Mouse (Mus musculus) lung, postnatal 0 days (tissue): ENCODE measurements around the gene Gstp1. TPM values are rescaled to one million over a fixed set of nuclear protein-coding genes. Genes with fewer than 3 reads are reported as not detected.
A peak's percentile ranks its signal among the peaks of the same experiment; 100 is the strongest.
"Not testable (repeated sequence)": the region's sequence is repeated elsewhere in the genome, so short reads cannot be mapped to it uniquely, and the experiment has no call there.

ENCODE experiments used
- ATAC-seq: fragments of 200-750 bp; cut with Nextera tagmentation; 2 replicates; pipeline ENCODE4 v1.8.0; 2017; ENCODE audit warnings: moderate library complexity
- DNase-seq: peaks from one replicate; pipeline ENCODE4 v3.0.0-alpha.2; 2016; ENCODE audit warnings: low spot score
- H3K27ac ChIP-seq: fragments of 300-500 bp; sonication (generic); 2 replicates; pipeline ENCODE4 v1.5.1; 2014; ENCODE audit warnings: antibody characterized with exemption, mild to moderate bottlenecking, low read length, mixed read lengths
- H3K27me3 ChIP-seq: fragments of 300-500 bp; sonication (generic); replicated peaks from 2 replicates; pipeline ENCODE4 v1.6.1; 2014; ENCODE audit warnings: low read length, mixed read lengths; ENCODE audit not compliant: insufficient read depth
- H3K36me3 ChIP-seq: fragments of 300-500 bp; sonication (generic); 2 replicates; pipeline ENCODE4 v1.6.1; 2014; ENCODE audit warnings: low read length, mixed read lengths; ENCODE audit not compliant: insufficient read depth
- H3K4me1 ChIP-seq: fragments of 300-500 bp; sonication (generic); 2 replicates; pipeline ENCODE4 v1.6.1; 2014; ENCODE audit warnings: antibody characterized with exemption, low read depth, low read length, mixed read lengths; ENCODE audit not compliant: insufficient read depth
- H3K4me2 ChIP-seq: fragments of 300-500 bp; sonication (generic); replicated peaks from 2 replicates; pipeline ENCODE4 v1.6.1; 2014; ENCODE audit warnings: low read depth, mild to moderate bottlenecking, low read length, moderate library complexity, mixed read lengths
- H3K4me3 ChIP-seq: fragments of 300-500 bp; sonication (generic); 2 replicates; pipeline ENCODE4 v1.5.1; 2014; ENCODE audit warnings: low read depth, low read length
- H3K9ac ChIP-seq: fragments of 300-500 bp; sonication (generic); replicated peaks from 2 replicates; pipeline ENCODE4 v1.6.1; 2014; ENCODE audit warnings: low read depth, mild to moderate bottlenecking
- H3K9me3 ChIP-seq: fragments of 300-500 bp; sonication (generic); 2 replicates; pipeline ENCODE4 v1.6.1; 2016; ENCODE audit warnings: low read length, mixed read lengths
- CTCF ChIP-seq: IDR thresholded peaks from 2 replicates; pipeline ENCODE4 v1.5.1; 2016; ENCODE audit warnings: antibody characterized with exemption, mild to moderate bottlenecking
- EP300 ChIP-seq: IDR thresholded peaks from 2 replicates; pipeline ENCODE4 v1.6.1; 2016; ENCODE audit warnings: antibody characterized with exemption, mild to moderate bottlenecking, control low read depth
- WGBS: fragments of 180-500 bp; shearing (Covaris S2); extraction: QIAGEN DNeasy Blood & Tissue Kit; methylation state at CpG from one replicate; pipeline ENCODE4 v1.1.7; 2014; 5-methylcytosine and 5-hydroxymethylcytosine counted together
- polyA plus RNA-seq: library from polyadenylated mRNA; unstranded; fragments of >200 nt; fragmentation: Nextera tagmentation; extraction: Ambion mirVana; gene quantifications from 2 replicates; pipeline ENCODE4 v1.2.1, GENCODE M21; 2015

The Gstp1 gene
- polyA plus RNA-seq, 1 experiment from 2014 or later = 288 TPM

- TF ChIP-seq EP300 (no peak), CTCF (no peak)
- ATAC-seq = no peak
- Histone ChIP-seq H3K4me1 (no peaks in the 10 kb centered on the region), H3K27me3 (no peaks in the 10 kb centered on the region), H3K9ac (no peak overlapping the region), H3K4me3 (no peak overlapping the region), H3K9me3 (no peaks in the 10 kb centered on the region), H3K27ac (no peak overlapping the region), H3K4me2 (no peak overlapping the region), H3K36me3 (no peaks in the 10 kb centered on the region)
- DNase-seq = no peak
- WGBS = 86% methylated on average over 6 of the region's 6 CpGs
Observed at GRCm38 (mm10) chr19:4060899-4061465, 23.2 kb upstream of the Gstp1 start.

- DNase-seq, H3K27me3 ChIP-seq, H3K27ac ChIP-seq, H3K4me2 ChIP-seq, H3K4me1 ChIP-seq, H3K9ac ChIP-seq, H3K9me3 ChIP-seq, H3K4me3 ChIP-seq, ATAC-seq, H3K36me3 ChIP-seq: not testable (repeated sequence)
- 88% methylated on average over 8 of the region's 8 CpGs for WGBS
Observed at GRCm38 (mm10) chr19:4060044-4060898, 22.5 kb upstream of the Gstp1 start.

DNA sequence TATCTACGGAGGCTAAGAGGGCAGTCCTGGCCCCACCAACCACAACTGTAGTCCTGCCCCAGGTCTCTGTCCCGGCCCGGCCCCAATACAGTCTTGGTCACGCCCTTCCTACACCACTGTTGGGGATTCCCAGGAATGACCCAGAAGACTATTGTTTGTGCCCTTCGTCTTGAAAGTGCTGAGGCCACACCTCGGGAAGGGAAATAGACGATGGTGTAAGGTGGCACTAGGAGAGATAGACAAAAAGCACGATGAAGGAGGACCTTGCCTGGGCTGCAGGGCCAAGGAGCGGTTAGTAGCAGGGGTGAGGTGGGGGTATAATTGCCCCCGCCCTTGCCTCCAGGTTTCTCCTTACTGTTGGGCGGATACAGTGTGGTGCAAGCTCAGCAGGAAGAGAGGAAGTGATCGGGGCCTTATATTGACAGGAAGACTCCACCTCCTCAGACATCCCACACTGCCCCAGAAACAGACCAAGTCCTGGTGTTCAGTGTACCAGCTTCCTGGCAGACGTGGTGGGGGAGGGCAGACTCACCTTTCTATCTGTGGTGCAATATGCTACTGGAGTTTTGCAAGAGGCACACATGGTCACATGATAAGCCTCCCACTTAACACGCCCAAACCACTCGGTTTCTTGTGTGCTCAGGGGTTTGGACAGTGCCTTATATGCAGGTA is 21.4 kb upstream of the Gstp1 start, which contains the start of gene Gstp3:
TSS of gene Gstp3 (minus strand) at position 501 of the 672 bp plus-strand sequence.
- ATAC-seq (peak; percentile 87), DNase-seq (peak; percentile 88)
- 62% methylated on average over 15 of the region's 15 CpGs for WGBS
- Histone ChIP-seq H3K4me3 (no peak within 1 kb of the TSS), H3K4me2 (no peak within 1 kb of the TSS), H3K4me1 (no peaks in the 10 kb centered on the region), H3K27ac (0 out of 2 replicates have a peak within 1 kb of the TSS, but pooled peaks have one; percentile 9), H3K9me3 (no peaks in the 10 kb centered on the region), H3K36me3 (no peaks in the 10 kb centered on the region), H3K27me3 (no peaks in the 10 kb centered on the region), H3K9ac (no peak within 1 kb of the TSS)
- peak; percentile 61 for TF ChIP-seq EP300
- TF ChIP-seq CTCF = no peak

DNA sequence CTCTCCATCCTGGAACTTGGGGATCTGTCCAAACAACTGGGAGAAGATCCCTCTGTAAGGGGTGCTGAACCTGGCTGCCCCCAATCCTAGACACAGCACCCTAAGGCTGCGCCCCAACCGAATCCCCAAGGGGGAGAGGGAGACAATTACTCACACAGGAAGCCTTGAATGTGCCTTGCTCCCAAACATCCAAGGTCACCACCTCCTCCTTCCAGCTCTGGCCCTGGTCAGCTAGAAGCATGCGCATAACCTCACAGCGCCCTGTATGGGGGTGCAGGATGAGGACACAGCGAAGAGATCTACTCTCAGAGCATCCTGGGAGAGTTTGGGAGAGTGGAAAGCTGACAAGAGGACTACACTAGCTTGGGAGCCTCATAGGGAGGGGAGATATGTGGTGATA is 20.8 kb upstream of the Gstp1 start:
- Histone ChIP-seq H3K9ac (no peak overlapping the region), H3K27ac (0 out of 2 replicates have a peak overlapping the region, but pooled peaks have one; percentile 9), H3K9me3 (no peaks in the 10 kb centered on the region), H3K4me2 (no peak overlapping the region), H3K36me3 (no peaks in the 10 kb centered on the region), H3K4me3 (no peak overlapping the region), H3K4me1 (no peaks in the 10 kb centered on the region), H3K27me3 (no peaks in the 10 kb centered on the region)
- ATAC-seq (no peak), DNase-seq (no peak)
- WGBS = 88% methylated on average over 5 of the region's 5 CpGs
- TF ChIP-seq CTCF (no peak), EP300 (no peak)

DNA sequence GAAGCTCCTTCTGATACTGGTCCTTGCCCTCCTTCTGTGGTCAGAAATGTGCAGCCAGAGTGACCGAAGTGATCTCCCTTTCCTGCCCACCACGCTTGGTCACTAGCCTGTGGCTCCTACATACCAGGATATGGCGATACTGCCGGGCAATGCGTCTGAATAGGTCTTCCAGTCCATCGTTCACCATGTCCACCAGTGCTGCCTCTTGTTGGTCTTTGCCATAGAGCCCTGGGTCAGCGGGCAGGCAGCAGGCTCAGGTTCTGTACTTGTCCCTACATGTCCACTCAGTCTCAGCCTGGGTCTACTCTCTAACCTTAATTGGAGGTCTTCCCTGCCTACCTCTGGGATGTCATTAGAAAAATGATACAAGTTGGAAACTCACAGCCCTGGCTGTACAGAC is 20.2 kb upstream of the Gstp1 start:
- Histone ChIP-seq H3K36me3 (no peaks in the 10 kb centered on the region), H3K9me3 (no peaks in the 10 kb centered on the region), H3K4me2 (no peak overlapping the region), H3K9ac (no peak overlapping the region), H3K27ac (no peak overlapping the region), H3K4me1 (no peaks in the 10 kb centered on the region), H3K4me3 (no peak overlapping the region), H3K27me3 (no peaks in the 10 kb centered on the region)
- WGBS = 90% methylated on average over 7 of the region's 7 CpGs
- ATAC-seq (no peak), DNase-seq (no peak)
- TF ChIP-seq EP300 = no peak

DNA sequence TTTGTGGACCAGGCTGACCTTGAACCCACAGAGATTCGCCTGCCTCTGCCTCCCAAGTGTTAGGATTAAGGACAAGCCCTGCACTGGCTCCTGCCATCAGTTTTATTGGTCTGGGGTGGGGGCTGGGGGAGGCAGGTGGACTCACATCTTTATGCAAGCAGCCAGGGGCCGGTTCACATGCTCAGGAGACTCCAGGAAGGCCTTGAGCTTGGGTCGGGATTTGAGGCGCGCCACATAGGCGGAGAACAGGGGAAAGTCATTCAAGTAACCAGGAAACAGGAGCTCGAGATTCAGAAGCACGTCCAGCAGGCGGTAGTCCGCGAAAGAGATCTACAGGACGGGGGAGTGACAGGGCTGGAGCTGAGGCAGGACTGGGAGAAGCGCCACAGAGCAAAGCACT is 19.6 kb upstream of the Gstp1 start:
- Histone ChIP-seq H3K4me1 (no peaks in the 10 kb centered on the region), H3K9ac (no peak overlapping the region), H3K27ac (no peak overlapping the region), H3K27me3 (no peaks in the 10 kb centered on the region), H3K4me3 (no peak overlapping the region), H3K36me3 (no peaks in the 10 kb centered on the region), H3K4me2 (no peak overlapping the region), H3K9me3 (no peaks in the 10 kb centered on the region)
- ATAC-seq = no peak
- 78% methylated on average over 13 of the region's 13 CpGs for WGBS
- DNase-seq = no peak
- TF ChIP-seq EP300 (no peak), CTCF (no peak)
